Mouse (Mus musculus): Measurements from ENCODE around the gene St6gal1.

Gene St6gal1

GRCm38 (mm10) chr16:23401463-23401862, 176.9 kb downstream of the St6gal1 start:
- ATAC-seq (ENCODE audit: insufficient number of reproducible peaks, low FRiP score, low TSS enrichment), result no peak

DNA sequence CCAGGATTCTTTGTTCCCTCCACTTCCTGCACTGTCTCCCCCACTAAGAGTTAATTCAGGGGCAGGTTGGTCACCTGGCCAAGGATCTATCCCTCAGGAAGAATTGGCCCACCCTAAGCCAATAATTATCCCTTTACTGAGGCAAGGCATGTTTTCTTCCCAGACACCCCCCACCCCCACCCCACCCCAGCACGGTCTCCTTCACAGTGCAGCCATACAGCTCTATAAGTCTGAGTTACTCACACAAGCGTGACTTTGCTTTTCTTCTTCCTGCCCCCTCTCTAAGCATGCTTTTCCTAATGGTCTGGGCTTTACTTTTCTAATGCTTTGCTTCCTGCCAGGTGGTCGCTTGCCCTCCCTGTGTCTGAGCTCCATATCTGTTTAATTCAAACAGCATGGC, 177.4 kb downstream of the St6gal1 start:
- ATAC-seq (ENCODE audit: insufficient number of reproducible peaks, low FRiP score, low TSS enrichment), result no peak

- ATAC-seq (ENCODE audit: insufficient number of reproducible peaks, low FRiP score, low TSS enrichment), result no peak
These were observed 178.6 kb downstream of the St6gal1 start for GRCm38 (mm10) chr16:23403008-23403755.

Measured in cerebellum, adult (tissue).